Mouse (Mus musculus) pancreas, adult 10 weeks (tissue): ENCODE results near the gene Gm14403. TPM values are rescaled to one million over a fixed set of nuclear protein-coding genes. Genes with fewer than 3 reads are reported as not detected.

Experiments
- polyA plus RNA-seq: library from polyadenylated mRNA; stranded (reverse); fragments of 350-450 nt; fragmentation: Illumina TruSeq; extraction: RNeasy Lipid Tissue Mini Kit (QIAGEN cat#74804); gene quantifications from one replicate; pipeline ENCODE4 v1.2.3, GENCODE M21; 2015; ENCODE audit warnings: low read depth, low replicate concordance; ENCODE audit not compliant: insufficient read depth

Gm14403 gene
- polyA plus RNA-seq: 4.6 TPM

DNA sequence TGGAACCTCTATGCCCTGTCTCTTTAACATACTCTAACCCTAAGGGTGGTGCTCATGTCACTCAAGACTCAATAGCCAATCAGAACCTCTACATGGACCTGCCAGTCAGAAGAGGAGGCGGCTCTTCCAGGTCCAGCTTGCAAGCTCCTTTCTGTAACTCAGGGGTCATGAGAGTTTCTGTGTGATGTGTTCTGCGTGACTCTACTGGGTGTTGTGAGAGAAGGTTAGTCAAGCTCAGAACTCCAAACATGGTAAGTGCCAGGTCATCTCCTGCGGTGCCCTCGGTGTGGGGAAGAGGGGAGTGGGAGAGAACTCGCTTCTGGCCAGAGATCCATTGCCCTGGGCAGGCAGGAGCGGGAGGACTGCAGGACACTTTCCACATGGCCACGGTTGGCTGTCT is at the start of gene Gm14403:
Gene Gm14403 (plus strand): TSS at position 149 of the 400 bp plus-strand sequence.

GRCm38 (mm10) chr2:177464676-177465075 is 33.3 kb upstream of the Gm14403 start, which contains the start of gene Zfp970:
TSS of gene Zfp970 (plus strand) at chr2:177464733.

Other genes starting within 250 kb of the Gm14403 start
- gene Gm14409, start 231.2 kb upstream of the Gm14403 start, polyA plus RNA-seq: not detected
- gene Gm14412, start 173.9 kb upstream of the Gm14403 start, polyA plus RNA-seq: not detected
- gene Gm14418, start 99.9 kb upstream of the Gm14403 start, polyA plus RNA-seq: 1.5 TPM
- 10.7 TPM for gene Zfp970, start 33.5 kb upstream of the Gm14403 start, polyA plus RNA-seq
- not detected for gene Gm14406, start 80.0 kb downstream of the Gm14403 start, polyA plus RNA-seq